Mouse (Mus musculus) erythroid progenitor cell, adult 5-6 weeks (primary cell): ENCODE measurements around the gene Chrna1. TPM values are rescaled to one million over a fixed set of nuclear protein-coding genes. Genes with fewer than 3 reads are reported as not detected.
"Not testable (repeated sequence)": the region's sequence is repeated elsewhere in the genome, so short reads cannot be mapped to it uniquely, and the experiment has no call there.

ENCODE experiments used
- ATAC-seq: replicated peaks from 2 replicates; pipeline ENCODE4 v1.8.0; 2016; ENCODE audit warnings: moderate number of reproducible peaks, mild to moderate bottlenecking, moderate TSS enrichment, inconsistent platforms; ENCODE audit not compliant: poor library complexity, low FRiP score, severe bottlenecking
- total RNA-seq, 2 experiments: library from RNA; stranded (forward) in 1 of 2; stranded (reverse) in 1 of 2; fragments of 150-400 nt in 1 of 2; fragments of 186-747, 209-891 nt in 1 of 2; gene quantifications; 2 replicates each; pipeline versions ENCODE4 v1.2.3 to v1.2.4; 2015 to 2017; ENCODE audit warnings: low replicate concordance in 2 of 2

The Chrna1 gene
- total RNA-seq, 2 experiments from 2014 or later, result 0.84 TPM; not detected in 1

DNA sequence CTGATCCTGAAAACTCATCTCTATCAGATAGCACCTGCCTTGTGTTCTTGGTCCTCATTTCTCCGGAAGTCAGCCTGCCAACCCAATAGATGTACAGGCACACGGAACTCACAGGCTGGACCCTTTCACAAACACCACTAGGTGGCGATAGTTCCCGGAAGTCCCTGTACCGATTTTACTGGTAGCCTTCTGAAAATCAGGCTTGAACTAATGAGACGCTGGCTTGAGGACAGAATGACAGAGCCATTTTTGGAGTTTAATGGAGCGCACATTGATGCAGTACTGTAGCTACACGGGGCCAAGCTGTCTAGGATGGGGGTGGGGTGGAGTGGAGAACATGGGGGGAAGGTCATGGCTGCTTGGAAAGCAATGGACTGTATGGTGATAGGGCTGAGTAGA is 18.5 kb downstream of the Chrna1 start:
- ATAC-seq, result 0 out of 2 replicates have a peak, but pooled peaks have one; percentile 3

DNA sequence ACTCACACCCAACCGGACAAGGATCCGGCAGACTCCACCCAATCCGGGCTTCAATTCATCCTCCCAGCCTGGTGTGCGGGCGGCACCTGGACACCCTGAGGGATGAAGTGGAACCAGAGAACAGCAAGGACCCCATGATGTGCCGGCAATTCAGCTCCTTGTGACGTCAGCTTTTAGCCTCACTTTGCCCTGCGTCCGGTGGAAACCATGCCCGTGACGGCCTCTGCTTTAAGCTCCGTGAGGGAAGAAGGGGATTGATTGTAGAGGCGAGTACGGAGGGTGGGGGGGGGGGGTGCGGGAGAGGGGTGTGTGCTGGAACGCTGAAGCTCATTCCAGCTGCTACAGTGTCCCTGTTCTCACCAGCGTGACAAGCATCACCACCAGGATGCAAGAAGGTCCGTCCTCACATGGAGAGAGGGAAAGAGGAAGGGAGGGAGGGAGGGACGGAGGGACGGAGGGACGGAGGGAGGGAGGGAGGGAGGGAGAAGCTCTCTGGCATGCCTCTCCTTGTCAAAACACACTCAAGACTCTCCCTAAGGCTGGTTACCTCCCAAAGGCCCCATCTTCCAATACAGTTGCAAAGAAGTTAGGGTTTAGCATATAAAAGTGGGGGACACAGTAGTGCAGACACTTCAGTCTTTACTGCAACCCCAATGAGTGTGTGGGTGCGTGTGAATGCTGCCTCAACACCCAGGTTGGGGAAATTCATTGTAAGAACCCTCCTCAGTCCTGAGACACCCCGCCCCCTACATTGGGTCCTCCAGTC is 19.1 kb downstream of the Chrna1 start:
- ATAC-seq, result no peak

DNA sequence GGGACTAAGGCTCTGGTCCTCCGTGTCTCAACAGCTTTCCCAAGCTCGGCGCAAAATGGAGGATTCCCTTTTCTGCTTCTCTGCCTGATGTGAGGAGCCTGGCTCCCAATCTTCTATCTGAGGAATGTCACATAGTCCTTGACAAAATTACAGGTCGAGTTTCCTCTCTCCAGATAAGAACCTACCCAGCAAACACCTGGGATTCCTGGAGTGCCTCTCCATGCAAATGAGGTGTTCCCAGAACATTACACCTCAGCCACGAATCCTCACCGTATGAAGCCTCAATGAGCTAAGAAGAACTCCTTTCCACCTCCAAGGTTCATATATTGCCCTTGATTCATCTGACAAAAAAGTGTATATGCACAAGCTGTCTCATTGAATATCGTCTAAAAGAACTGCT is 19.7 kb downstream of the Chrna1 start:
- no peak for ATAC-seq

DNA sequence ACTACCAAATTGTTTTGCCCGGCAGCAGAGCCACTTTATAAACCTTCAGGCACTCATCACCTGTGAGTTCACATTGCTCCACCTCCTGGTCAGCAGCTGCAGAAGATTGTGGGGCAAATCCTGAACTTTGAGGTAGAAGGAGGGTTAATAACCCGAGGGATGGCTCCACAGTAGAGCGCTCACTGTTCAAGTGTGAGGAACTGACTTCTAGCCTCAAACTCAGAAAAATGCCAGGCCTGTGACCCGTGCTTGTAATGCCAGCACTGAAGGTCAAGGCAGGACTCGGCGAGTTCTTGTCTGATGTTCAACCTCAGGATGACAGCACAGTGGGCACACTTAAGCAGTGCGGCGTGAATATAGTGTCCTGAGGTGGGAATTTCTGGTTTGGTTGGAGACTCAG is 22.2 kb downstream of the Chrna1 start:
- no peak for ATAC-seq

DNA sequence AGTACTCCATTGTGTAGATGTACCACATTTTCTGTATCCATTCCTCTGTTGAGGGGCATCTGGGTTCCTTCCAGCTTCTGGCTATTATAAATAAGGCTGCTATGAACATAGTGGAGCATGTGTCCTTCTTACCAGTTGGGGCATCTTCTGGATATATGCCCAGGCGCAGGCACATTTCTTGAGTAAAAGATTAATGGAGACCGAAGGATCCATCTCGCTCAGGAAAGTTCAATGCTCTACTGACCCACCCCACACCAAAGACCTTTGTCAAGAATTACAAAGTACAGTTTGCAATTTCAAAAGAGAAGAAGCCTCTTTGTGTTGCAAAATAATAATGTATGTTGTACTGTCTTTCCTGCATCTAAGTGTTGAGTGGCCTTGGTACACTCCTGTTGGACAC is 23.1 kb downstream of the Chrna1 start:
- ATAC-seq, result not testable (repeated sequence)

DNA sequence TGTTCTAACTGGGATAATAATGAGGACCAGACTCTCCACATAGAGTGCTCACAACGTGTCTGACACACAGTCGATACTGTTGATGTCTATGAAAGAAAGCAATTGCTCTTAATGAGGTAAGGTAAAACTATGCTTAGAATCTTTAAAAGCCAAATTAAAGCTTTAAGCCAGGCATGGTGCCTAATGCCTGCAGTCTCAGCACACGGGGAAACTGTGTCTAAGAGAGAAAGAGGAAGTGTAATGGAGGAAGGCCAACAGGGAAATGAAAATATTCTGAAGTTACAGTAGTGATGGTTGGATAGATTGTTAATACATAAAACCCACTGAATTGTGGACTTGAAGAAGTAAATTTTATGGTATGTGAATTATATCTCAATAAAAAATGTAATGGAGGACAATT is 25.7 kb downstream of the Chrna1 start:
- ATAC-seq, result no peak

DNA sequence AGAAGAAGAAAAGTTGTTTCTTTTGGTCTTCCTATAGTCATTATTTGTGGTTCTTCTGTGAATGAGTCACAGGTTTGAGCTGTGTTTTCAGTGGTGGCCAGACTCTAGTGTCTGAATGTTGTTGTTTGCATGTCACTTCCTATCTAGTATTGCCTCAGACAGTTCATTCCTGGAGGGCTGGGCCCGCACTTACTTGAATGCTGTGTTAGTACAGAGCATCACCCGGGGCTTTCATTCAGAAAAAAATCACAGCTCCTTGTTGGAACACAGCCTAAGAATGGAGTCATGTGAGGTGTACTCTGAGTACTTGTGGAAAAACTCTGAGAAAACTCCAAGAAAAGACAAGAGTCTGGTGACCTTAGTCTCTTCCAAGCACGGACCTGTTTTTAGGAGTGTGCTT is 27.2 kb downstream of the Chrna1 start:
- ATAC-seq, result no peak

DNA sequence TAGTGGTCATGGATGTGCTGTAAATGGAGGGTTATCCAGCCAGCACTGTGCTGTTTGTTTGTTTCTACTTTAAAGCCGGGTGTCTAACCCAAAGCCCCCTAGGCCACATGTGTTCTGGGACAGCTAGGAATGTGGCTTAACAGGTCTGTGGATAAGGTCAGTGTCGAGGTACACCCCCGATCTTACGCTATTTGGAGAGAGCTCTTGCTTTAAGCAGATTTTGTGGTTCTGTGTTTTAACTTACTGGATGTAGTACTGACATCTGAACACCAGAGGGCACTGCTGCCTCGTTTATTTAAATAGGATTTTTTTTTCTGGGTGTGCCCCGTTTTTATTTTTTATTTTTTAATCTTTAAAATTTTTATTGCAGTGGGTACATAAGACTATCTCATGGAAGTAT is 29.4 kb downstream of the Chrna1 start:
- no peak for ATAC-seq

DNA sequence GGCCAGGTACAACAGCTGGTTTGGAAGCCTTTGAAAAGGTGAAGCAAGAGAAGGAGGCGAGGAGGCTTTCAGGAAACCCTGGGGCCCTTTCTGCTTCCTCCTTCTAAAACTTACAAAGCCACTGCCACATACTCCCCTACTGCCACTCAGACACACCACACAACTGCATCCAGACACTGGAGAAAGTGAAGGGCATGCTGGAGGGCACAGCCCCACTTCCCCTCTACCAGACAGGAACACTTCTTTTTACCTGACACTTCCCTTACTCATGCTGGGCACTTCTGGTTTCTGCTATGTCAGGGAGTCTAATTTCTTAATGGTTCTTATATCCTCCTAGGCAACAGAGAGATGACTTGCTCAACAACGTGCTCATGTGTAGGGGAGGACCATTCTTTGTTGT is 31.6 kb downstream of the Chrna1 start:
- ATAC-seq, result no peak

DNA sequence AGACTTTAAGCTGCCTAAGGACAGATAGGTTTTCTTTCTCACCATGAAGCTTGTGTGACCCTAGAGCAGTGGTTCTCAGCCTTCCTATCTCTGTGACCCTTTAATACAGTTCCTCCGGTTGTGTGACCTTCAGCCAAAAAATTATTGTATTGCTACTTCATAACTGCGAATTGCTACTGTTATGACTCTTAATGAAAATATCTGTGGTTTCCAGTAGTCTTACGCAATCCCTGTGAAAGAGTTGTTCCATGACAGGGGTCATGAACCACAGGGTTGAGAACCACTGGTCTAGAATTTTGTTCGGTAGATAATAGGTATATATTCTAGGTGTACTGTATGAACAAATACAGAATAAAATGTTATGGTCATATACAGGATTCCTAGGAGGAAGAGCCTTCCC is 32.9 kb downstream of the Chrna1 start:
- ATAC-seq, result no peak

DNA sequence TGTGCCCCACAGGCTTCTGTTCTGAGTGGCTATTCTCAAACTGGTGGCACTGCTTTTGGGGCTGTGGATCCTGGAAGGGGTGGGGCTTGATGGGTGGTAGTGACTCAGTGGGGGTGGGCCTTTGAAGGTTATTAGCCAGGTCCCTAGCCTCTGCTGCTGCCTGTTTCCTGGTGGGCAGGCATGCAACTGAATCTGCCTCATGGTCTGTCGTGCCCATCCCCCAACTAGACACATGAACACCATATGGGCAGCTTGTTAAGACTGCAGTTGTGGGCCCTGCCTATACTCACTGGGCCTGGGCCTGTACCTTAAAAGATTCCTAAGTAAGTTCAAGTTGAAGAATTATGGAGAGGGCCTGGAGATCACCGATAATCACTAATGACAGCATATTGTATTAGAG is 34.6 kb downstream of the Chrna1 start:
- no peak for ATAC-seq

DNA sequence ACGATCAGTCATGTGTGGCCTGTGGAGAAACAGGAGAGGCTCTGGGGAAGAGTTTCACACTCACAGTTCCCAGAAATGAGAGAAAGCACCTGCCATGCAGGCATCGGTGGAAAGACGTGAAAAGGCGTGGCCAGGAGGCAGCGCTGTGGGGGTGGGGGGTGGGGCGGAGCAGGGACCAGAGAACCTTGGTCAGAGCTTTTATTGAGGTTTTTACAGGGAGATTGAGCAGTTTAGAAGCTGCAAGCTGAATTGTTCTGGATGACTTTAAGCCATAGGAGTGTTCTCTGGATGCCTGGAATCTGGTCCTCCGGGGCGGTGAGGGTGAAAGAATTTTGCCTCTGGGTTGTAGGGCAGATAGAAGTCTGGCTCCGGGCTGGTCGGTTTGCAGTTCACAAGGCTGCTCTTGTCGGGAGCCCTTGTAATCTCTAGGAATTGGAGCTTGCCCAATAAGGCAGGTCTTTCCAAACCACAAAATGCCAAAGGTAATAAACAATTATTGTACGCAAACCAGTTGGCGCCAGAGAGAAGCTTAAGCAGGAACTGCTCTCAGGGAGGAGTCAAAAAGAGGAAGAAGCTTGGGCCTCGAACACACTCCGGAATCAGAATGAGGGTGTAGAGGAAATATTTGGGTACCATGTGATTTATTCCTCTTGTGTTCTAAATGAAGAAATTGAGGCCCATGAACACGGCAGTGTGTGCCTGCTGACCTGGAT is 39.5 kb downstream of the Chrna1 start:
- 0 out of 2 replicates have a peak, but pooled peaks have one; percentile 30 for ATAC-seq

DNA sequence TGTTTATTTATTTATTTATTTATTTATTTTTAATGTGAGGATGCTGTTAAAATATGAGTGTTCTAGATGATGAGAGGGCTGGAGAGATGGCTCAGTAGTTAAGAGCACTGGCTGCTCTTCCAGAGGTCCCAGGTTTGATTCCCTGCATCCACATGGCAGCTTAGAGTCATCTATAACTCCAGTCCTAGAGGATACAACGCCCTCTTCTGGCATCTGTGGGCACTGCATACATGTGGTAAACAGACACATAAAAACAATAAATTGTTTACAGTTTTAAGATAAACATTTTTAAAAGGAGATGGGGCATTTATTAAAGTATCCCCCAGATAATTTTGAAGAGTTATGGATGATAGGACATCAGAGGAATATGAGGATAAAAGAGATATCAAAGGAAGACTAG is 40.4 kb downstream of the Chrna1 start:
- ATAC-seq, result no peak

DNA sequence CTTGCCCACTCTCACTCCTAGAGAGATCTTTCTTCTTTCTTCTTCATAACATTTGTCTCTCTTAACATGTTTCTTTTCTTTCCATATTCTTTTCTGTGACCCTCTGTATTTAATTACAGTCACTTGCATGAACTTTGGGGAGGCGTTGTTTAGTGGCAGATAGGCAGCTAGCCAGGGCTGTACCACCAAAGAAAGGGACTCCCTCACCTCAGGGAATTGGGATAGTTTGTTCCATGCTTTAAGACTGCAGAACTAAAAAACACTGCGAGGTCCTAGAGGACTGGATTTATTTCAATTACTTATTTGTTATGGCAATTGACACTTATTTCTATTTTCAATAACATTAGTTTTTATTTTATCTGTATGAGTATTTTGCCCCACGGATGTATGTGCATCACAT is 41.0 kb downstream of the Chrna1 start:
- ATAC-seq, result no peak

DNA sequence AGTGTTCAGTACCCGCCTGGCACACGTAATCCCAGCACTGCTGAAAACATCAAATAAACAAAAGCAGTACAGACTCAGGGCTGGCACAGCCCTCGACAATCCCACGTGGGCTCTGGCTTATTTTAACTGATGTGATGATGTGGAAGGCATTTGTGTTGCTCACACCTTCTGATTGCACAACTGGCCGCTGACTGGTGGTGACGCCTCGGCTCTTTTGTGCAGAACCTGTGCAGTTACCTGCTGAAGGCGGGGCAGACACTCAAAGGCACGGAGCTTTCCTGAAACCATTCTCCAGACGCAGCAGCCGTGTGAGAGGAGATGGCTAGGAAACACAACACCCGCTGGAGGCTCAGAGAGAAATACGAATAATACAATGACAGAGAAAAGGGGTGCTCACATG is 41.5 kb downstream of the Chrna1 start:
- ATAC-seq, result no peak

DNA sequence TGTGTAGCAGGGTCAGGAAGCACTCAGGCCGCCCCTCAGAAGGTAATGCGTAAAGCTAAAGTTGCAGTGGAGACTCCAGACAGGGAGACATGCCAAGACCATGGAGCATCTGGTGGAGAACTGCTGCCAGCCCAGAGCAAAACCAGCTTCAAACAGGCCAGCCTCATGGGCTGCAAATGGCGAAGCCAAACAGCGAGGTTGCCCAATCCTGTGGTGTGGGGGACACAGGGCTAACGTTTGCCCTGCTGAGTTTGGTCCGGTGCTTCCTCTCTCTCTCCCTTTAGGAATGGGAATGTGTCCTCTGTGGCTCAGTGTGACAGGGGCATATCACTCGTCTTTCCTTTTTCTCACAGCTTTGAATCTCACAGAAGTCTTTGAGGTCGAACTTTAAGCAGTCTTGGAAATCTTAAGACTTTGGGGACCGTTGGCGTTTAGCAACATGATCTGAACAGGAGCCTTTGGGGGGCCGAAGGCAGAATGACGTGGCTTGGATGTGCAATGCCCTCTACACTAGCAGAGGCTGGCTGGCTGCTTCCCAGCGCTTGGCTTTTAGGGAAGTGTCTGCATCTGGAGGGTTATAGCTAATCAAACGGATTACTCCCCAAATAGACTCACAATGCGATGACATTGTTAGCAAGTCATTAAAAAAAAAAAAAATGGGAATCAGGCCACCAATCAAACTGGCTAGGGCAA is 43.9 kb downstream of the Chrna1 start:
- no peak for ATAC-seq

DNA sequence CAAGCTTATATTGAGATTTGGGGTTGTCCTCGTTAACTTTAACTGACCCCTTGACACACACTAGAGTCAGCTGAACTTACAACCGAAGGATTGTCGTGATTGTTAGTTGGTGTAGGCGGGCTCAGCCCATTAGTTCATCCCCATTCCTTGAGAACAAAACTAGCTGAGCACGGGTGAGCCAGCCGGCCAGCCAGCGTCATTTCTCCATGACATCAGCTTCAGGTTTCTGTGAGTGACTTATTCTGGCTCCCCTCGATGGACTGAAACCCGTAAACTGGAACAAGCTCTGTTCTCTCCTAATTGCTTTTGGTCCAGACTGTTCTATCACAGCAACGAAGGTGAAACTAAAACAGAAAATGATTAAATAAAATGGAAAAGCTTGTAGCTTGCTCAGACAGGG is 45.4 kb downstream of the Chrna1 start:
- no peak for ATAC-seq

DNA sequence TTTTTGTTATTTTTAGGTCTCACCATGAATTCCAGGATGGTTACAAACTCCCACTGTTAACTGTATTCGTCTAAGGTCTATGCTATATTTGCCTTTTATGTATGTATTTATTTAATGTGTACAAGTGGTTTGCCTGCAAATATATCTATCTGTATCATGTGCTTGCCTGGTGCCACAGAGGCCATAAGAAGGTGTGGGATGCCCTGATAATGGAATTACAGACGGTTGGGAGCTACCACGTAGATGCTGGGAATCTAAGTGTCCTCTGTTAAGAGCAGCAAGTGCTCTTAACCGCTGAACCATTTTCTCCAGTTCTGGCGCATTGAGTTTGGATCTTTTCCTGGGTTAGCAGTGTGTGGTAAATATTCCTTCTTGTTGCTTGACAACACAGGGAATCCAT is 49.7 kb downstream of the Chrna1 start:
- peak; percentile 61; the same call in 1 of the 2 replicates for ATAC-seq

DNA sequence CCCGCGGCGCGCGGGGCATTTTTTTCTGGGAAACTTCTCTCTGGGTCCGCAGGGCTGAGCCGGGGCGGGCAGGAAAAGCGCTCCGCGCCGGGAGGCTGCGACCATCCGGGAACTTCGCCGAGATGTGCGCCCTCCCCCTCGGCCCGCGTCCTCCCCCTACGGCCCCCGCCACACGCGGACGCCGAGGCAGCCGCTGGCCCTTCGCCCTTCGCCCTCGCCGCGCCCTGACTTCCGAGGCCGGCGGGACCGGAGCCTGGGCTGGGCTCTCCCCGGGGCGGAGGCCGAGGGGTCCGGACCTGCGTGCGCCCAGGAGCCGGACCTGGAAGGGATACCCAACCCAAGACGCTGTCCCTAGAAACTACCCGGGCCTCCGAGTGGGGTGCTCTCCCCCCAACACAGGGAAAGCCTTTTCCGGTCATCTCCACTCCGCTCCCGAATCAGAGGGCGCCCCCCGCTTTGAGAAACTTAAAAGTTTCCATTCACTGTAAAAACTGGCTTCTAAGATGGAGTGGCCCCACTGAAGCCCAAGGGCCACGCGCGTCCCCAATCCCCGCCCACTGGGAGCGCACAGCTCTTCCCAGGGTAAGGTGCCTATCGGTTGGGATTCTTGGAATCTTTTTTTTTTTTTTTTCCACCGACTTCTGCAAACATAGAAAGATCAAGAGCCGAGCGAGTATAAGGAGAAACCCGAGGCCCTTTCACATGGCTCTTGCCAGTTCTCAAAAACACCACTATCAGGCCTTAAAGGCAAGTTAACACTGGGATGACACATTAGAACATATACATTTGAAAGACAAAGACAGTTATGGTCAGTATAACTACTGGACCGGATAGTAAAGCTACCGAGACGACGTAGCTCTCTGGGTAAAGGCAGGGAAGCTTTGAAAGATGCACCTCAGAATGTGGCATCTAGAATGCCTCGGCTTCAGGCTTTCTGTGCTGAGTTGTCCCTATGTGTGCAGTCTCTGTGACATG is 50.5 kb downstream of the Chrna1 start, which contains the start of gene Wipf1:
Wipf1 (minus strand) TSS at position 379 of the 975 bp plus-strand sequence.
- ATAC-seq, result no peak
